Mouse (Mus musculus) urinary bladder, postnatal 4 days (tissue): Measurements from ENCODE around the gene Tmtc2.

Experiments
- DNase-seq, 2 experiments: peaks; one replicate each; pipeline ENCODE4 v3.0.0; 2021 to 2022; ENCODE audit warnings: low spot score in 2 of 2

Gene Tmtc2

GRCm38 (mm10) chr10:105548040-105548439, 26.2 kb downstream of the Tmtc2 start:
- no peak for DNase-seq

- DNase-seq = no peak
Measured at GRCm38 (mm10) chr10:105544004-105545003, 29.9 kb downstream of the Tmtc2 start.

- no peak for DNase-seq
Measured at GRCm38 (mm10) chr10:105542081-105542480, 32.2 kb downstream of the Tmtc2 start.

- DNase-seq = no peak
Measured at GRCm38 (mm10) chr10:105539697-105540096, 34.6 kb downstream of the Tmtc2 start.

GRCm38 (mm10) chr10:105536910-105537309, 37.3 kb downstream of the Tmtc2 start:
- DNase-seq = no peak

GRCm38 (mm10) chr10:105535848-105536247, 38.4 kb downstream of the Tmtc2 start:
- DNase-seq = no peak

DNA sequence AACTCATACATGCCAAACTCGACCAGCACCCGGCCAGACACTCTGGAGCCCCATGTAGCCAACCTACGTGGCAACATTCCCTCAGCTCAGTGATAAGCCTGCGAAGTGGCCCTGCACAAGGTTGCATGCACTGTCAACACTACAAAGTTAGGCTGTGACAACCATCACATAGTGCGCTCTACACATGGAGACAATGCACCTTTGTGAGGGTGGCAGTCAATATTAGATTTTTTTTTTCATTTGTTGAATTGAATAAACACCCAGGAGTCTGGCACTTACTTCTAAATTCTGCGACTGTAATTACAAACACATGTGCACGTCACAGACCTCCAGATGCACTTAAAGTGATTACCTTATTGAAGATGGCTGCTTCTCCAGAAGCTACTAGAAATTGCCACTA, 41.5 kb downstream of the Tmtc2 start:
- no peak for DNase-seq

DNA sequence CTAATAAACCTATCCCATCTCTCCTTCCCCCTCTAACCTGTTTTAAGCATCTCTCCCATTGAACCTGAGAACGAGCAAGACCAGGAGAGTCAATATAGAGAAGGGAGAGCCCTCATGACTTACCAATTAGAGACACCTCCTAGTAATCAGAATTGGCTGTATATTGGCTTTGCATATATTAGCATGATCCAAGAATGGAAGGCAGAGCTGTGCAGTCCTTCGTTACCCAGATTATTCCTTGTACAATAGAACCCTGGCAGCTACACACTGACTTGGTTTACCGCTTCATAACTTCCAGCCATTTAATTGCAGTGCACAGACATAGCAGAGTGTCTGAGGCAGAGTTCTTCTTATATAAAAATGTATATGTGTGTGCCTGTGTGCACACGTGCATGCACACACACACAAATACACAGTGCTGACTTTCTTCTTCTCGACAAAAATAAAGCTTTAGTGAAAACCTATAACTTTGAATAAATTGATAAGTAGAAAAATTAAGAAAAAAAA, 42.2 kb downstream of the Tmtc2 start:
- no peak for DNase-seq

- DNase-seq = no peak
Measured at GRCm38 (mm10) chr10:105531080-105531894, 43.0 kb downstream of the Tmtc2 start.

GRCm38 (mm10) chr10:105523405-105524088, 50.7 kb downstream of the Tmtc2 start:
- DNase-seq = no peak

GRCm38 (mm10) chr10:105522431-105522830, 51.8 kb downstream of the Tmtc2 start:
- DNase-seq = no peak

DNA sequence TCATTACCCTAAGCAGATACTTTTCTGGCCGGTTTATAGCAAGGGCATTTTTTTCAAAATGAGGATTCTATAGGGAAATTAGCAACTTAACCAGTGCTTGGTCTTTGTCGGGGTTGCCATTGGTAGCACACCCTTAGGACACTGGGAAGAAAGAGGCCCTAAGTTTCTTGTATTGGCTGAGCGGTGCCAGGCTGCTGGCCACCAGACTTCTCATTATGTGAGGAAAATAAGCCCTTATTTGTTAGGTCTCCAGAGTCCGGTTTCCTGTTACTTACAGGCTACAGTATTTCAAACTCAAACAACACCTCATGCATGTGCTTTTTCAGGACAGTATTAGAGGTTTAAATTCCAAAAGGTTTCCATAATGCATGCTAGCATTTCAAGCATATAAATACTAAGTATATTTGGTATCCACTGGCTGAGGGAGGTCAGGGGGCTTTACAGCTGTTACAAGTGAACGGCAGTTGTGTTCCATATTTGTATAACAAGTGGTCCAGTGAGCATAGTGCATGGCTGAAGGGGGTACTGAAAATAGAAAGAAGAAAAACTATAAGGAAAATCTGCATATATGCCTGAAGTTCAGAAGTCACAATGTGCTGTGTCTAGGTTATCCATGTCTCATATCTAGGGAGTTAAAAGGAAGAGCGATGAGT, 55.0 kb downstream of the Tmtc2 start:
- DNase-seq = no peak

- no peak for DNase-seq
Measured at GRCm38 (mm10) chr10:105518144-105518543, 56.1 kb downstream of the Tmtc2 start.

DNA sequence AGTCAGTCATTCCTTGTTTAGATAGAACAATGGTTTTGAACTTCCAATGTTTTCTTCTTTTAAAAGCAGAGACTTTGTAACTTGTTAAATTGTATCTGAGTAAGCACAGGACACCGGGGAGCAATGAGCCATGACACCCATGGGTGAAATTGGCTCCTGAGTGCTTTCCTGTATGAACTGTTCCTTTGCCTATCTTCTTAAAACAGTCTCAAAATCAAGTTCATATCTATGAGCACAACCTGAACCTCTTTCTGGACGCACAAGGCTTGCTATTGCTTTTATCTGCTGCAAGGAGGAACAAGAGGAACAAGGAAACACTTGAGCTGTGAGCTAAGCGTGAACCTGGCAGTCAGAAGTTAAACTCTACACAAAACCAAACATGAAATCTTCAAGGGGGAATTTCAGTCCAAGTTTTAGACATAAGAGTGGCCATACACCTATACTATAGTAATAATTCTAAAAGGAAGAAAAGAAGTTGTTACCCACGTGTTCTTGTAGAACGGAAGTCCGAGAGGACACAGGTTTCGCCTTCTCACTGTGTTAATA, 60.4 kb downstream of the Tmtc2 start:
- DNase-seq = no peak

GRCm38 (mm10) chr10:105509896-105510272, 64.4 kb downstream of the Tmtc2 start:
- no peak for DNase-seq

- no peak for DNase-seq
Measured at GRCm38 (mm10) chr10:105509146-105509895, 64.9 kb downstream of the Tmtc2 start.

DNA sequence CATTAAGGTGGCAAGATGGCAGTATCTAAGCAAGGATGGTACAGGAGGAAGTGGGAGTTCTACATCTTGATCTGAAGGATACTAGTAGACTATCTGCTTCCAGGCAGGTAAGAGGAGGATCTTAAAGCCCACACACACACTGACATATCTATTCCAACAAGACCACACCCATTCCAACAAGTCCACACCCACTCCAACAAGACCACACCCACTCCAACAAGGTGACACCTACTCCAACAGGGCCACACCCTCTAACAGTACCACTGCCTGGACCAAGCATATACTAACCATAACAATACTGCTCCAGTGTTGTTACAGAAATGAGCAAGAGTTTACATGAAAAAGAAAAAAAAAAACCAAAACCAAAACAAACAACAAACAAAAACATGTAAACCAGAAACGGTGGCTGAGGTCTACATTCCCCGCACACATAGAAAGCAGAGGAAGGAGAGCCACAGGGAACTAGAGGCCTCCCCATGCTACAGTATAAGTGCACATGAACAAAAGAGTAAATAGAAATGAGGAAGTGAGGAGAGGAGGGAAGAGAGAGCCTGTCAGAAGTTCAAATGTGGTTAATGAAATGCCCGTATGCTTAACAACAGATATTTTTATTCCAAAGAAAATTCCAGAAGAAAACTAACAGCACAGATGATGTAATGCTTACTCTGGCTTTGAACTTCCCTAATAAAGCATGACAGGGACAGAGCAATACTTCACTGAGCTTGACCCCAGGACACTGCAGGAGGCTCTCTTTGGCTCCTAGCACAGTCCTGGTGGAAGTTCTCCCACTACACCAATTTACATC, 66.1 kb downstream of the Tmtc2 start:
- no peak for DNase-seq

DNA sequence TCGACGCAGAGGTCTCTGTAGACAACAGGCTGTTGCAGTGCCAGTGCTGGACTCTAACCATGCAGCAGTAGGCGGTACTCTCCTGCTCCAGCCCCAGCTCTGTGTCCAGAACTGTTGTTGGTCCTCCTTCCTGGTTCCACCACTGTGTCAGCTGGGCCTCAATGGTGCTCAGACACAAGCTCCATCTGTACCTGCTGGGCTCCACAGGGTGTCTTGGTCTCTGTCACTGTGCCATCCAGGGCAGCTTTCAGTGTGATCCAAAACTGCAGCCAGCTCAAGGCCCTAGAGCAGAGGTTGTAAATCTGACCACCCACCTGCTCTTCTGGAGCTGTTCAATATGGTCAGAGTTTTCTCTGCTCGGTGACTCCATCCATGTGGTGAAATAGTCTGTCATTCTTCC, 68.2 kb downstream of the Tmtc2 start:
- no peak for DNase-seq

DNA sequence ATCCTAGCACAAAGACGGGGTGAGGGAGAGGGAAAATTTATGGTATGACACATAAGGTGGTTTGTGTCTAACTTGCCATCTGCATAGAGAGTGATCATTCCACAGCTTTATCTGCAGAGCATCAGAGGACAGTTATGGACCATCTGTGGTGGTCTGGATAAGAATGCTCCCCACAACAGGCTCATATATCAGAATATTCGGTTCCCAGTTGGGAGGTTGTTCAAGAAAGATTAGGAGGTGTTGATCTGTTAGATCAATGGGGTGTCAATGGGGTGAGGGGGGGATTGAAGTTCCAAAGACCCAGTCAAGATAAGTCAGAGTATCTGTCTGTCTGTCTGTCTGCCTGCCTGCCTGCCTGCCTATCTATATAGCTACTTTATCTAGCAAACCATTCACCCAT, 69.8 kb downstream of the Tmtc2 start:
- DNase-seq = no peak
